Mouse (Mus musculus) layer of hippocampus, postnatal 10 days (tissue): ENCODE results near the gene Eme2. TPM values are rescaled to one million over a fixed set of nuclear protein-coding genes. Genes with fewer than 3 reads are reported as not detected.
"Not testable (repeated sequence)": the region's sequence is repeated elsewhere in the genome, so short reads cannot be mapped to it uniquely, and the experiment has no call there.

ENCODE experiments used
- DNase-seq, 2 experiments: peaks; one replicate each; pipeline ENCODE4 v3.0.0; 2021; ENCODE audit warnings: low spot score in 2 of 2
- long read RNA-seq: library from polyadenylated mRNA; stranded (forward); transcript quantifications from one replicate; pipeline ENCODE4 v2.0.0, GENCODE M21; 2023
- total RNA-seq, 2 experiments: library from RNA; stranded (reverse); gene quantifications; 2 replicates each; pipeline ENCODE4 v1.2.3; 2021

Gene Eme2
- total RNA-seq: 10 to 100 TPM; 61.6 to 62.1 TPM
- long read RNA-seq, full-length matches to known transcripts: 10 of 27 reads
- long read RNA-seq, partial matches to known transcripts: 7 of 27 reads
- long read RNA-seq, other reads (novel, unspliced or antisense): 10 of 27 reads

DNA sequence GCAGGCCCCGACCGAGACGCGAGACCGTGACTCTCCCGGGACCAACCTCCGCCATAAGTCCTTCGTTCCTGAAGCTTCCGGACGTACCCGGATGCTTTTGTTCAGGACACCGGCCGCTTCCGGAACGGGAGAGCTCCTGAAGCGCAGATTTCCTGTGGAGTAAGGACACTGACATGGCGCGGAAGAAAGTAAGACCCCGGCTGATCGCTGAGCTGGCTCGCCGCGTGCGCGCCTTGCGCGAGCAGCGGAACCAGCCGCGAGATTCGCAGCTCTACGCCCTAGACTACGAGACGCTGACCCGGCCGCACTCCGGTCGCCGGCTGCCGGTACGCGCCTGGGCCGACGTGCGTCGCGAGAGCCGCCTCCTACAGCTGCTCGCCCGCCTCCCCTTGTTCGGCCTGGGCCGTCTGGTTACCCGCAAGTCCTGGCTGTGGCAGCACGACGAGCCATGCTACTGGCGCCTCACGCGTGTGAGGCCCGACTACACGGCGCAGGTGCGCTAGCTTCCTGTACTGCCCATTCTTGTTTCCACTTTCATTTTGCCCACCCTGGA lies at the start of gene Eme2, which contains the start of gene Mrps34:
Eme2 (minus strand) TSS at position 93 of the 553 bp plus-strand sequence.
Mrps34 (plus strand) TSS at position 122 of the 553 bp plus-strand sequence.
- DNase-seq: peak; percentile 80 to 83

DNA sequence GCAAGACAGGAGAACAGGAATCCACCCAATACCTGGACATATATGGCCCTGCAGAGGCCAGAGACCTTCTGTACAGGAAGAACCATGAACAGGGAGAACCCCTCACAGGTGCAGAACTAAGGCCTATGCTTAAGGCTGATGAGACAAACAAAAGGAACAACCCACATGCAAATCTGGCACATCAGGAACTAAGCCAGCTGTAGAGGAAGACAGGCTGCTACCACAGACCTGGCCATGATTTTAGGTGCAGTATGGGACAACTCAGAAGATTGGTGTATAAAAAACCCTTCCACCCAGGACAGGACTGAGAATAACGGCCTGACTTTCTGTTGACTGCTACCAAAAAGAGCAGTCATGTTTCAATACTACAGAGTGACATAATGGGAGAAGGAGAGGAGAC lies 48.7 kb upstream of the Eme2 start:
- not testable (repeated sequence) for DNase-seq

DNA sequence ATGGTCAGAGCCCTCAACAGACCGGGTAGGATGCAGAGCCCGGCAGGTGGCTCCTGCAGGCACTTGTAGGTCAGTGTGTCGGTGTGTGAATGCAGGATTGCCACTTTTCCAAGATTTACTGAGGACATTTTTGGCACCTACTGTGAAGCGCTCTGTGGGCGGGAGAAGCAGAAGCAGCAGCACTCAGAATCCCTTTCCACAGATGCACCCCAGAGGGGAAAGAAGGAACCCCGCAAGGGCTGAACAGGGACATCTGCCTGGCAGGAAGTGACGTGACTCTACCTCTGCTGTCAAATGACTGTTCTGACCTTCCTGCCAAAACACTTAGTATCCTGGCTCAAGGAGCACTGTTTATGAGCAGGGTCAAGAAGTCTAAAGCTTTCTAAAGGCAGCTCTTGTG lies 48.1 kb upstream of the Eme2 start:
- DNase-seq: peak in 1 of 2 experiments; percentile 8

DNA sequence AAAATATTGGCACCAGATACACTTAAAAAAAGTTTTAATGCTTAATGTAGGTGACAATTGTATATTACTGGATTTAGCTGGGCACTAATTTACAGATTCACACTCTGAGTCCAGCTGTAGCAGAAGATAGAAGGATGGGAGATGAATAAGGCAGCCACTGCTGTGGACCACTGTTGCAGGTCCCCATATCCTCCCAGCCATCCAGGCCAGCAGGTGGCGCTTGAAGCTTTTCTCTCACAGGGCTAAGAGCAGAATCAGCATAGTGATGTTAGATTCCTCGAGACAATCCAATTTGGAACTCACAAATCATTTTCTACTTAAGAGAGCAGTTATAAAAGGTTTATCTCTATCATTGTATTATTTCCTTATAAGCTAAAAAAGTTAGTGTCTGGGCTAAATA lies 47.6 kb upstream of the Eme2 start:
- DNase-seq: peak; percentile 41 to 55

DNA sequence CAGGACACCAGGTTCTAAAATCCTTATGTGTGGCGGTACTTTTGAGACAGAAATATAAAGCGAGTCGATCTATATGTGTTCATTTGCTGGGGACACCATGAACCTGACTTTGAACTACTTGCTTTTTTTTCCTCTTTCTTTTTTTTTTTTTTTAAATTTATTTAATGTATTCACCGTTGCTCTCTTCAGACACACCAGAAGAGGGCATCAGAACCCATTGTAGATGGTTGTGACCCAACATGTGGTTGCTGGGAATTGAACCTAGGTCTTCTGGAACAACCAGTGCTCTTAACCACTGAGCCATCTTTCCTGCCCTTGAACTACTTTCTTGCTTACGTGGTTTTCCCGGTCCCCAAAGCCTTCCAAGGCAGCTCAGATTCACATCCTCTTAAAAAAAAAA lies 42.4 kb upstream of the Eme2 start:
- no peak for DNase-seq

DNA sequence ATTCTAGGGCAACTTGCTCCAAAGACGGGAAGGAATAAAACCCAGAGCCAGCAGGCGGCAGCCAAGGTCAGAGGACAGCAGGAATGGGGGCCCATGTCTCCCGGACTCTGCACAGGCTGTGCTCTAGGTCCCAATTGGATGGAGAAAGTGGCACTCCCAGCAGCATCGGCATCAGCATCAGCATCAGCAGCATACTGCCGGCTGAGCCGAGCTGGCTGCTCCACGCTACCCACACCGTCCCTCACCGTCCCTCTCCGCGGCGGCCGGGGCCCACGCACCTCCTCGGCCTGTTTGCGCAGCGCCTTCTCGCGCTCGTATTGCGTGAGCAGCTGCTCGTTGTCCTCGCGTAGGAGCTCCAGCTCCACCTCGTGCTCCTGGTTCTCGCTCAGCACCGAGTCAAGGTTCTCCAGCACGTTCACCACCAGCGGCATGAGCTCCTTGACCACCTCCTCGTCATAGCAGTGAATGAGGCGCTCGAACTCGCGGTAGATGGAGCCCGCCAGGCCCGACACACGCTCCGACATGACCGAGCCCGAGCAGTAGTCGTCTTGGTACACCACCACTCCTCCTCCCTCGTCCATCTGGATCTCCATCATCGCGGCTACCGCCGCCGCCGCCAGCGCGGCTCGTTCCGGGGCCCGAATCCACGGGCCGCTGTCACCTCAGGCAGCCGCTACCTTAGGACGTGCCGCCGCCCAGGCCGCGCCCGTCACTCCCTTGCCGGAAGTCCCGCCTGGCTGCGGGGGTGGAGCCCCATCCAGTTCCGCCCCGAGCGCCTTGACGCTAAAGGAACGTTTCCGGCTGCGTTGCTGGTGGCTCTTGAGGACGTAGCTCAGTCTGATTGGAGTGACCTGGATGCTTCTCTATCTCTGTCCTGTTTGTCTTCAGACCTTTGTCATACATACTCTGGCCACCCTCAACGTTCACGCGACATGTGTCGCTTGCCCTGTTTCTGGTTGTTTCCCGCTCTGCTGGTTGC lies 41.7 kb upstream of the Eme2 start, which contains the start of gene Mapk8ip3:
Mapk8ip3 (minus strand) TSS at position 719 of the 979 bp plus-strand sequence.
- peak; percentile 94 to 96 for DNase-seq

DNA sequence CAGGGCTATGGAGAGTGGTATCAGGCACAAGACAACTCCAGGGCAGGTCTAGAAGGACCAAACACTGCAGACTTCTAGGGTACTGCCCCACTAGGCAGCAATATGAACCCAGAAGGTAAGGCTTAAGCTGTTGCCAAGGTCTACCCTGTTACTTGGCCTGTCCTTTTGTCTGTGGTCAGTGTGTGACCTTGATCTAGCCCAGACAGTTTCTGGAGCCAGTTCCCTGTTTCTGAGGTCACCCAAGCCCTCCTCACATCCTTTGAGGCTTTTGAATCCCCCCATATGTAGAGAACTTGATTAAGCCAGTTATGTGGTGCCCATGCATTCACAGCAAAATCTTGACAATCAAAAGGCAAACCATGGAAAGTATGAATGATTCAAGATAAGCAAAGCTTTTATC lies 40.8 kb upstream of the Eme2 start:
- DNase-seq: no peak

DNA sequence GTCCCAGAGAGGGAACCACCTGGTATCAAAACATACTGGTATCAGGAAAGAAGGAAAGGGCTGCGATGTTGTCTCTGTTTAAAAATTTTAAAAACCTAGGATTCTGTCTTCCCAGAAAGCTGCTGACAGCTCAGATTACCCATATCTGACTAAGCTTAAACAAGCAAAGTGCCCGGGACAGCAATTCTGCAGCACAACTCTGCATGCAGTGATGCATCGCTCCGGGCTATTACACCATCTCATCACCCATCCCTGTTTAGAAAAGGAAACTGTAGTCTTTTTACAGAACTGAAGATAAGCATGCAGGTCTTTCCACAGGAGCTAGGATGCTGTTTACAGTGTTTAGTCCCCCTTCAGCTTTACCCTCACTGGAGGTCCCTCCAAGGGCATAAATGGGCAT lies 40.0 kb upstream of the Eme2 start:
- DNase-seq: no peak

DNA sequence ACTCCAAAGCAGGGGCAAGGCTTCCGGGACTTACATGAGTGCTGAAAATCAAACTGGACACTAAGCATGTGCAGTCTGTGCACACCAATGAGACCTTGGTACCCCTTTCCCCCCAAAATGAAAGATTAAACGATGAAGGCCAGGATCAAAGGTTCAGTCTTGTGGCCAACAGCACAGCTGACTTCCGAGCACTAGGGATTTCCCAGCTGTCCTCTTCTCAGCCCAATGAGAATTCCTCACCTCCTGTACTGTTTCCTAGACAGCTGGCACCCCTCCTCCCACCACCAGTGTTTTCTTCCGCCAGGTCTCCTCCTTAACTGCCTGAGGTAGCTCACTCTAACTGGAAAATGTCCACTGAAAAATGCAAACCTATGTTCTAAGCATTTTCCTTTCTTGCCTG lies 38.3 kb upstream of the Eme2 start:
- DNase-seq: no peak

DNA sequence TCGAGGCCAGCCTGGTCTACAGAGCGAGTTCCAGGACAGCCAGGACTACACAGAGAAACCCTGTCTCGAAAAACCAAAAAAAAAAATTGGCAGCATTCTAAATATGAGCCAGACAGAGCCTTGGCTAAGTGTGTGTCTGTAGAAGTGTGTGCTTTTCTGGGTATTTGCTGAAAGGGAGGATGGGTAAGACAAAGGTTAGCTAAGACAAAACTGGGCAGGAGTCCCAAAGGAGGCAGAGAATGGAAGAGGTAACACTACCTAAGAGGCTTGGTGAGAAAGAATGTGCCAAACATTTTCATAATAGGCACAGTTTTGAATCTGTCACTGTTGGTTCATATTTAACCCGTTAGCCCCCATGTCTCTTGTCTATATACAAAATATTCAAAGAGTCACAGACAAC lies 37.5 kb upstream of the Eme2 start:
- DNase-seq: no peak

DNA sequence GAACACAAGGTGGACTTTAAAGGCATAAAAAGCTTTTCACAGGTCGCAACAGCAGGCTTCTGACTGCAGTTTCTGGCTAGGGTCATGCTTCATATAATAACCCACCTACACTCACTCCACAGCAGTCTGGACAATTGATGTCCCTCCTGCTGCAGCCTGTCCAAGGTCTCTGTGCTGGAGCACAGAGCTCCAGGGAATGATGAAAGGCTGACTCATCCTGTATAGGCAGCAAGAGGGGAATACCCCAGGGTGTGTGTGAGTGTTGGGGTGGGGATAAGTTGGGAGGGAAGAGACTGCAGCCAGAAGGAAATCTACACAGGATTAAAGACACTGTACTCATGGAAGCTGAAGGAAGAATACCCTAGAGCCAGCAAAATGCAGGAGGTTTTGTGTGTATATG lies 34.6 kb upstream of the Eme2 start:
- no peak for DNase-seq

DNA sequence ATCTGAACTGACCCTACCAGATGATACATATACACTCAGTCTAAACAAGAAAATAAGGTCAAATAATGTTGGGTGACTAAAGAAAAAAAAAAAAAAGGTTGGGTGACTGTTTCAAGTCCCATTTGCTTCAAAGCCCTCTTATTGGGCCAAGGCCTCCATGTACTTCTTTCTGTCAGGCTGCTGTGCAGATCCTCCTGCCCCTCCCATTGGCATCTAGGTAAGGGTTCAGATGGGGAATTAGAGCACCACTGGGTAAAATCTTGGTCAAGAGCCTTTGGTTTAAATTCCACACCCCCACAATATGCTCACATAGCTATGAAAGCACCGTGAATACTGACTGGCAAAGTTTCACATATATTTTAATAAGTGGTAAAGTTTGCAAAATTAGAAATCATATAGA lies 28.4 kb upstream of the Eme2 start:
- DNase-seq: no peak

DNA sequence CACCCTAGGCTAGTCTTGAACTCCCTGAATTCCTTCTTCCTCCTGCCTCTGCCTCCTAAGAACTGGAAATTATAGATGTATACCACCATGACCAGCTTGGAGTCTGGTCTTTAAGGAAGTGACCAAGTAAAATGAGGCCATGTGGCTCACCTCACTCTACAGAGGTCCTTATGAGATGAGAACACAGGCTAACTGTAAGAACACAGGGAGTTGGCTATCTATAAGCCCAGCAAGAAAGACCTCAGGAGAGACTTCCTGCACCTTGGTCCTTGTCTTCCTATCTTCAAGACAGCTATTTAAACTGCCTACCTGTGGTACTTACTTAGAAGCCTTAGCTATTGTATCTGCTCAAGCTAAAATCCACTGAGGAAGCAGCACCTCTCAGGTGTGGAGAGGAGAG lies 19.1 kb upstream of the Eme2 start:
- DNase-seq: no peak

DNA sequence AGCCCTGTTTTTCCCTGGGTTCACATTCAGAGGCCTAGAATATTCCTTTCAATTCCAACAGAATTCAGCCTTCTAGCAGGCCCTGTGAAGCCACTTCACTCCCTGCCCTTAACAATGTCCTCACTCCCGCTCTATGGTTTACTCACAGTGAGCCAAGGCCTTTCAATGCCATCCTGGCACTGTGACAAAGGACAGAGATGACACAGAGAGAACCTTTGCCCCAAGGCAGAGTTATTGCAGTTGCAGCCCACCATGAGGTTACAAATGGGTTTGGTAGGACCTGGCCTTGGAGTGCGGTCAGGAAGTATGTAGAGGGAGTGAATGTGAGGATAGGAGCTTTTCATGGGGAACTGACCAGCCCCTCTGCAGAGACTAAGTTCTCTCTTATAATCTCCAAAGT lies 12.7 kb upstream of the Eme2 start:
- no peak for DNase-seq

DNA sequence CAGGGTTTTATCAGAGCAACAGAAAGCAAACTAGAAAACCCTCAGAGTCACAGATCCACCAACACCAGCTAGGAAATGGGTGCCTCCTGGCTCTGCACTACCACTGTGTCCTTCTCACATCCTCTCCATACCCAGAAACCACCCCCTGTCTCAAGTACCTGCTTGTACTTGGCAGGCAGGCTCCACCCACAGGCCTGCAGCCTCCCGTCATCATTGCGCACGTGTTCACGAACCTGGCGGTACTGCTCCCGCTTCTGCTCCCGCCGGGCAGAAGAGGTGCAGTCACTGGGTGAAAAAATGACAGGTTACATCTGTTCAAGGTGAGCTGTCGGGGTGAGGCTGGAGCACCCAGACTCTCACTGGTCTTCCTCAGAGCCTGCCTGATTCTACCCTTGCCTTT lies 8.9 kb upstream of the Eme2 start:
- no peak for DNase-seq

DNA sequence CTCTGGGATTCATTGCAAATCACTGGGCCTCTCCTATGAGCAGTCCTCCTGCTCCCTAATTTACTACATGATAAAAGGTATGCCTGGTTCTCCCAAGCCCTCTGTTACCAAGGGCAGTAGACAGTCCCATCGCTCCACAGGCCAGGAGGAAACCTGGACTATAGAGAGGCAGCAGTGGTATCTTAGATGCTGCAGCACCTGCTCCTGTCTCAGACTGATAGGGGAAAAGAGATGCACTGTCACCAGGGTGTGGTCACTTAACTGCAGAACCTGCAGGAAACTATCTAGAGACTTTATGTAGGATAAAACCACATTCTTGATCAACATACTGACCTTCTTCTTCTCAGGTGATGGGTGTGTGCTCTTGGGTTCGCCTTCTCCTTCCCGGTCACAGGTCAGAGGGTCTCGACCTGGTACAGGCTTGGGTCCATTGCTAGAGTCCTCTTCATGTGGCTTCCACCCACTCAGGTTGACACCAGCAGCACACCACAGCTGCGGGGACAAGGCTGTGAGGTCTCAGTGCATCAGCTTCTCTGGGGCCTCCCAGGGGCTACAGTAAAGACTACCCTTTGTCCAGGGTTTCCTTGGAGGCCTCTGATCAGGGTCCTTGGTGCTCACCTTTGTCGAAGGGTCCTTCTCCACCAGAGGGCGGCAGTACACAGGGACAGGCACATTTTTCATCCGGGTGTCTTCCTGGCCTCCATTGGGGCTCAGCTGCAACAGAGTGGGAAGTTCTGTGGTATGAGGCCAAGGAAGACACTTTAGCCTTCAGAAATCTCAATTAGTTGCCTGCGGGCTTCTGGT lies 8.0 kb upstream of the Eme2 start:
- DNase-seq: no peak

DNA sequence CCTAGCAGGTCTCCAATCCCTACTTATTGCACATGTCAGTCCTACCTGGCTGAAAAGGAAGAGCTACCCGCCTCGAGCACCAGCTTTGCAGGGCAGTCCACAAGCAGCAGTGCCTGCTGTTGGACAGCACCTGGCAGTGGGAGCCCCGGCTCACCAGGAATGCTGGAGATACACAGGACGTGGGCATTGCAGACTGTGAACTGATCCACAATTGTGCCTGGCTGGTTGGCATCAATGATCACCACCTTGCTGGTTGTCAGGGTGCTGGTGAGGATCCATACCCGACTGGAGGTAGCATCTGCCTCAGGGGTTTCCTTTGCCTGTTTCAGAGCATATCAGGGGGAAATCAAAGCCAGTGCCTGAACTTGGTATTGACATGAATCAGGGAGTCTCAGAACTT lies 7.2 kb upstream of the Eme2 start:
- DNase-seq: no peak

DNA sequence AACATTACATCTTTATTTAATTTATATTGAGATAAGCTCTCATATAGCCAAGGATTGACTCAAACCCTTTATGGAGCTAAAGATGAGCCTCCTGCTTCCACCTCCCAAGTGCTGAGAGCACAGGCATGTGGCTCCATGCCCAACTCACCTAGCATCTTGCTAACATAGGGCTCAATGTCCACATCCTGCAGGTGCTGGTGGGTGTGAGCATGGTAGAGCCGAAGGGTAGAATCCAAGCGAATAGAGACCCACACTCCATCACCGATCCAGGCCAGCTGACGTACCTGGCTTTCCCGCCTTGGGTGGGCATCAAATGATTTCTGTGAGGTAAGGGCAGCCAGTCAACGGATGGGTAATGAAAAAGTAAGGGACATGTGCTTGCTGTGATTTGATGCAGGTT lies 5.1 kb upstream of the Eme2 start:
- DNase-seq: no peak

DNA sequence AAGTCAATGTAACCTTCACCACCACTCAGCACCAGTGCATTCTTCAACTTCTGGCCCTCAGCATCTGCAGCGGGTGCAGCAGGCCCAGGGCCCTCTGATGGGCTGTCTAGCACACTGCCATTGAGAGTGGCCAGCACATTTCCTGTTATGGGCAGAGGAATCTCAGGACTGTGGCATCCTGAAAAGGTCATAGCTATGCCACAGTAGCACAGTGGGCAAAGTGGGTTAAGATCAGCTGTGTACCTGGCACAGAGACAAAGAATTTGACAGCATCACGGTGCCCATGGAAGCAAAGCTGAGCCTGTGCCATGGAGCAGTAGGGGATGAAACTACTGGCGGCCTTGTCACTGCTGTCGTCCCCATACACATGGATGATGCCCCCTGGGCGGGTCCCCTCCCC lies 4.3 kb upstream of the Eme2 start:
- no peak for DNase-seq

DNA sequence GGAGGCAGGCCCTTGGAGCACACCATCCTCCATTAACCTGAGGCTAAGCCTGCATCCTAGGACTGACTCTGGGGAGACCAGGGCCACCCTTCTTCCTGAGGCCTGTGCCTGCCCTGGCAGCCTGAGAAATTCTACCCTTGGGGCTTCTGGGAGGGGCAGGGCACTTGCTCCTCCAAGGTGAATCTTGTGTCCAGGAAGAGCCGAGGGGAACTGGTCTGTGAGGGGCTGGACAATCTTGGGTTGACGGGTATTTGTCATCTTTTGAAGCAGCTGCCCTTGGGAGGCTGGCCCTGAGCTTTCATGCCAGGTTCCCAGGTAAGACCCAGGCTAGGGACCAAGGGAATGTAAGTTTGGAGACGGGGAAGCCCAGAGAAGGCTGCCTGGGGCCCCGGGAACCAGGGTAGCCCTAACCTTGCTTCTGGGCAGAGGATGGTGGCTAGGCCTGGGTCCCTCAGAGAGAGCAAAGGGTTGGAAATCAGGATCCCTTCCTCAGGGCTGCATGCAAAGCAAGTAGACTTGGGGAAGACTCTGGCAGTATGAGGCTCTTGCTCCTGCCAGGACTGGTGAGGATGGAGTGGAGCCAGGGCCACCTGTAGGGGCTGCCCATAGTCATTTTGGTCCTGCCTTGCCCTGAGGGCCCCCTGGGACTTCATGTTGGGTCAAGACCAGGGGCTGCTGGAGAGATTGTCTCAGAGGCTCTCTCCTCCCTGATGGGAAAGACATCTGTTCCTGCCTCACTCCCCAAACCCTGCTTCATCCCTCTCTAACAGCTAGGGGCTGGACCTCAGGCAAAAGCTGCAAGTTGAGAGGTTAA lies 3.4 kb upstream of the Eme2 start:
- DNase-seq: no peak

DNA sequence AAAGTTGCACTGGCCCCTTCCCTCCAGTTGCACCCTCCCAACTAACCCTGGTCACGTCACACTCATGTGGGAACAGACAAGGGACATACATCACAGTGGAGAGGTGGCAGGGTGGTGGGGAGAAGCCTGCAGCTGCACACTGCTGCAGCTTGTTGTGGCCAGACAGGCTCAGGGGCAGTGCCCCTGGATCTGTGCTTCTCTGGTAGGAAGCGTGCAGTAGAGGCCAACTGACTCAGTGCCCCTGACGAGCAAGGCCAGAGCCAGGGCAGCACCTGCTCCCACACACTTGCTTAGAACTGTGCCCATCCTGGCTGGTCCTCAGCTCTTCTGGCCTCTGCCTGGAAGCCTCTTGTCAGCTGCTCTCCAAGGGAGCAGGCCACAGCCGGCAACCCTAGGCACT lies 2.7 kb upstream of the Eme2 start:
- DNase-seq: no peak
